Mouse (Mus musculus): ENCODE data around the gene Wbp2nl.

GRCm38 (mm10) chr15:82272295-82272694, 26.5 kb upstream of the Wbp2nl start:
- TF ChIP-seq GATA1 (IDR thresholded peaks at IDR 0.05; ENCODE audit: borderline replicate concordance, low read length) (no peak), CTCF (IDR thresholded peaks at IDR 0.05; ENCODE audit: low read depth, low read length) (no peak), TAL1 (conservative IDR thresholded peaks at IDR 0.05; ENCODE audit: low read depth, low read length) (no peak)

Data from G1E (cell line).